Mouse (Mus musculus): ENCODE data around the gene Iqschfp. TPM values are rescaled to one million over a fixed set of nuclear protein-coding genes. Genes with fewer than 3 reads are reported as not detected.

Gene Iqschfp
- polyA plus RNA-seq, 1 experiment from 2014 or later: not detected

- Histone ChIP-seq H3K4me3 (no peak overlapping the region), H3K4me1 (peaks cover 62% of the 10 kb centered on the region), H3K27me3 (ENCODE audit: insufficient read depth, poor library complexity, severe bottlenecking) (no peaks in the 10 kb centered on the region), H3K9me3 (no peaks in the 10 kb centered on the region), H3K27ac (peak overlapping the region; percentile 59; the same call in 1 of the 2 replicates), H3K36me3 (peaks cover 9% of the 10 kb centered on the region)
- WGBS: 51% methylated on average over 5 of the region's 5 CpGs
- DNase-seq (ENCODE audit: low spot score): peak; percentile 91
These were observed 618.8 kb downstream of the Iqschfp start for GRCm38 (mm10) chr3:68510872-68511271.

- 77% methylated on average over 4 of the region's 4 CpGs for WGBS
- Histone ChIP-seq H3K9me3 (no peaks in the 10 kb centered on the region), H3K4me3 (no peak overlapping the region), H3K36me3 (peaks cover 9% of the 10 kb centered on the region), H3K27me3 (ENCODE audit: insufficient read depth, poor library complexity, severe bottlenecking) (no peaks in the 10 kb centered on the region), H3K4me1 (peaks cover 60% of the 10 kb centered on the region), H3K27ac (peak overlapping the region; percentile 18; the same call in 1 of the 2 replicates)
- DNase-seq (ENCODE audit: low spot score): no peak
These were observed 619.7 kb downstream of the Iqschfp start for GRCm38 (mm10) chr3:68511744-68512143.

- no peaks in the 10 kb centered on the region for H3K27me3 ChIP-seq (ENCODE audit: insufficient read depth, poor library complexity, severe bottlenecking)
- no peaks in the 10 kb centered on the region for H3K9me3 ChIP-seq
- 80% methylated on average over 11 of the region's 11 CpGs for WGBS
- no peak overlapping the region for H3K27ac ChIP-seq
- peaks cover 11% of the 10 kb centered on the region for H3K36me3 ChIP-seq
- DNase-seq (ENCODE audit: low spot score): no peak
- H3K4me3 ChIP-seq: no peak overlapping the region
- H3K4me1 ChIP-seq: peaks cover 55% of the 10 kb centered on the region
These were observed 620.3 kb downstream of the Iqschfp start for GRCm38 (mm10) chr3:68512327-68512726.

- no peak overlapping the region for H3K27ac ChIP-seq
- H3K4me3 ChIP-seq: no peak overlapping the region
- H3K4me1 ChIP-seq: peaks cover 42% of the 10 kb centered on the region
- DNase-seq (ENCODE audit: low spot score): no peak
- 61% methylated on average over 7 of the region's 7 CpGs for WGBS
- H3K9me3 ChIP-seq: no peaks in the 10 kb centered on the region
- H3K27me3 ChIP-seq (ENCODE audit: insufficient read depth, poor library complexity, severe bottlenecking): no peaks in the 10 kb centered on the region
- H3K36me3 ChIP-seq: peaks cover 16% of the 10 kb centered on the region
These were observed 621.5 kb downstream of the Iqschfp start for GRCm38 (mm10) chr3:68513340-68514119.

- no peak for DNase-seq (ENCODE audit: low spot score)
These were observed 622.1 kb downstream of the Iqschfp start for GRCm38 (mm10) chr3:68514120-68514497.

GRCm38 (mm10) chr3:68514717-68515116 is 622.7 kb downstream of the Iqschfp start:
- no peak overlapping the region for H3K27ac ChIP-seq
- peaks cover 32% of the 10 kb centered on the region for H3K4me1 ChIP-seq
- WGBS: 80% methylated on average over 3 of the region's 3 CpGs
- H3K4me3 ChIP-seq: no peak overlapping the region
- H3K27me3 ChIP-seq (ENCODE audit: insufficient read depth, poor library complexity, severe bottlenecking): no peaks in the 10 kb centered on the region
- peaks cover 16% of the 10 kb centered on the region for H3K36me3 ChIP-seq
- H3K9me3 ChIP-seq: no peaks in the 10 kb centered on the region
- no peak for DNase-seq (ENCODE audit: low spot score)

More at GRCm38 (mm10) chr3:68514120-68514497, 622.1 kb downstream of the Iqschfp start:
- Histone ChIP-seq H3K9me3 (no peaks in the 10 kb centered on the region), H3K36me3 (peaks cover 16% of the 10 kb centered on the region), H3K4me1 (peaks cover 37% of the 10 kb centered on the region), H3K4me3 (no peak overlapping the region), H3K27ac (no peak overlapping the region), H3K27me3 (ENCODE audit: insufficient read depth, poor library complexity, severe bottlenecking) (no peaks in the 10 kb centered on the region)
- WGBS: 78% methylated on average over 3 of the region's 3 CpGs

- DNase-seq (ENCODE audit: low spot score): no peak
These were observed 624.5 kb downstream of the Iqschfp start for GRCm38 (mm10) chr3:68516393-68517081.

GRCm38 (mm10) chr3:68517236-68517635 is 625.2 kb downstream of the Iqschfp start:
- Histone ChIP-seq H3K36me3 (peaks cover 16% of the 10 kb centered on the region), H3K27me3 (ENCODE audit: insufficient read depth, poor library complexity, severe bottlenecking) (no peaks in the 10 kb centered on the region), H3K27ac (no peak overlapping the region), H3K9me3 (no peaks in the 10 kb centered on the region), H3K4me1 (peaks cover 16% of the 10 kb centered on the region), H3K4me3 (no peak overlapping the region)
- no peak for DNase-seq (ENCODE audit: low spot score)
- 71% methylated on average over 7 of the region's 7 CpGs for WGBS

More at GRCm38 (mm10) chr3:68516393-68517081, 624.5 kb downstream of the Iqschfp start:
- H3K36me3 ChIP-seq: peaks cover 16% of the 10 kb centered on the region
- no peaks in the 10 kb centered on the region for H3K9me3 ChIP-seq
- no peak overlapping the region for H3K27ac ChIP-seq
- WGBS: 91% methylated on average over 12 of the region's 12 CpGs
- H3K4me3 ChIP-seq: no peak overlapping the region
- peaks cover 21% of the 10 kb centered on the region for H3K4me1 ChIP-seq
- H3K27me3 ChIP-seq (ENCODE audit: insufficient read depth, poor library complexity, severe bottlenecking): no peaks in the 10 kb centered on the region

GRCm38 (mm10) chr3:68518041-68518440 is 626.0 kb downstream of the Iqschfp start:
- Histone ChIP-seq H3K4me1 (peaks cover 8% of the 10 kb centered on the region), H3K4me3 (no peak overlapping the region), H3K9me3 (no peaks in the 10 kb centered on the region), H3K27me3 (ENCODE audit: insufficient read depth, poor library complexity, severe bottlenecking) (no peaks in the 10 kb centered on the region), H3K36me3 (peaks cover 9% of the 10 kb centered on the region; the same call in 1 of the 2 replicates), H3K27ac (no peak overlapping the region)
- DNase-seq (ENCODE audit: low spot score): no peak
- 83% methylated on average over 8 of the region's 8 CpGs for WGBS

- no peaks in the 10 kb centered on the region for H3K27me3 ChIP-seq (ENCODE audit: insufficient read depth, poor library complexity, severe bottlenecking)
- peaks cover 3% of the 10 kb centered on the region for H3K4me1 ChIP-seq
- no peak for DNase-seq (ENCODE audit: low spot score)
- 95% methylated on average over 5 of the region's 5 CpGs for whole genome bisulfite sequencing
- no peak overlapping the region for H3K27ac ChIP-seq
- peaks cover 8% of the 10 kb centered on the region; the same call in 1 of the 2 replicates for H3K36me3 ChIP-seq
- no peak overlapping the region for H3K4me3 ChIP-seq
- no peaks in the 10 kb centered on the region for H3K9me3 ChIP-seq
These were observed 626.6 kb downstream of the Iqschfp start for GRCm38 (mm10) chr3:68518586-68518985.

- peak; percentile 53 for DNase-seq (ENCODE audit: low spot score)
- Histone ChIP-seq H3K27me3 (ENCODE audit: insufficient read depth, poor library complexity, severe bottlenecking) (no peaks in the 10 kb centered on the region), H3K9me3 (no peaks in the 10 kb centered on the region), H3K4me1 (peaks cover 28% of the 10 kb centered on the region), H3K4me3 (no peak overlapping the region), H3K36me3 (no peaks in the 10 kb centered on the region), H3K27ac (0 out of 2 replicates have a peak overlapping the region, but pooled peaks have one; percentile 29)
- 81% methylated on average over 10 of the region's 10 CpGs for WGBS
These were observed 633.4 kb downstream of the Iqschfp start for GRCm38 (mm10) chr3:68525361-68525878.

- Histone ChIP-seq H3K27me3 (ENCODE audit: insufficient read depth, poor library complexity, severe bottlenecking) (no peaks in the 10 kb centered on the region), H3K4me1 (peaks cover 33% of the 10 kb centered on the region), H3K36me3 (no peaks in the 10 kb centered on the region), H3K27ac (peak overlapping the region; percentile 47; the same call in 1 of the 2 replicates), H3K4me3 (no peak overlapping the region), H3K9me3 (no peaks in the 10 kb centered on the region)
- 29% methylated on average over 4 of the region's 4 CpGs for WGBS
- peak; percentile 73 for DNase-seq (ENCODE audit: low spot score)
These were observed 634.4 kb downstream of the Iqschfp start for GRCm38 (mm10) chr3:68526416-68526815.

- no peaks in the 10 kb centered on the region for H3K9me3 ChIP-seq
- H3K27ac ChIP-seq: no peak overlapping the region
- WGBS: 73% methylated on average over 4 of the region's 4 CpGs
- no peak overlapping the region for H3K4me3 ChIP-seq
- no peak for DNase-seq (ENCODE audit: low spot score)
- H3K4me1 ChIP-seq: peaks cover 36% of the 10 kb centered on the region
- no peaks in the 10 kb centered on the region for H3K27me3 ChIP-seq (ENCODE audit: insufficient read depth, poor library complexity, severe bottlenecking)
- no peaks in the 10 kb centered on the region for H3K36me3 ChIP-seq
These were observed 635.1 kb downstream of the Iqschfp start for GRCm38 (mm10) chr3:68527182-68527581.

Measured in heart, embryonic 10.5 days (tissue).